18 mouse cellular contexts compared by ENCODE assay signal in genomic region chr15:88841160-88841559, GRCm38 (mm10). TPM values are rescaled to one million over a fixed set of nuclear protein-coding genes. Genes with fewer than 3 reads are reported as not detected.
A peak's percentile ranks its signal among the peaks of the same experiment; 100 is the strongest.
DNase-seq lines count a peak whose midpoint lies in the region; ATAC-seq and TF ChIP-seq lines count a peak whose summit lies in the region.
"Had no signal": no experiment of that assay in that cellular context is flagged by ENCODE, and none has a peak within 500 bp of the region (broad histone marks: within the 10 kb centered on the region; RNA-seq: fewer than 3 reads in every experiment).

No protein-coding gene starts in this region.

- peak overlapping the region; percentile 69 for H3K27ac ChIP-seq in gastrocnemius, adult 2 months
- peak overlapping the region; percentile 98; the same call in 1 of the 2 replicates for H3K27ac ChIP-seq in heart, embryonic 12.5 days (ENCODE audit: poor library complexity, severe bottlenecking)
- H3K27ac ChIP-seq in left cerebral cortex, adult 2 months, result no peak overlapping the region
- H3K27ac ChIP-seq in limb, embryonic 12.5 days, result peak overlapping the region; percentile 60
- H3K27ac ChIP-seq: embryonic facial prominence, embryonic 13.5 days; forebrain, embryonic 12.5 days; hindbrain, embryonic 12.5 days; intestine, embryonic 15.5 days had no signal

- H3K36me3 ChIP-seq in heart, embryonic 12.5 days, result no peaks in the 10 kb centered on the region
- no peaks in the 10 kb centered on the region for H3K36me3 ChIP-seq in limb, embryonic 12.5 days
- H3K36me3 ChIP-seq: embryonic facial prominence, embryonic 13.5 days; forebrain, embryonic 12.5 days; heart, embryonic 15.5 days; hindbrain, embryonic 12.5 days; intestine, embryonic 15.5 days had no signal

- 77% methylated on average over 2 of the region's 2 CpGs for WGBS in heart, embryonic 12.5 days
- 84% methylated on average over 2 of the region's 2 CpGs for WGBS in limb, embryonic 12.5 days

- no peak overlapping the region for H3K4me3 ChIP-seq in gastrocnemius, adult 2 months
- no peak overlapping the region for H3K4me3 ChIP-seq in heart, embryonic 12.5 days
- H3K4me3 ChIP-seq in left cerebral cortex, adult 2 months, result no peak overlapping the region
- H3K4me3 ChIP-seq in limb, embryonic 12.5 days (replicated peaks), result no peak overlapping the region
- H3K4me3 ChIP-seq: embryonic facial prominence, embryonic 13.5 days; forebrain, embryonic 12.5 days; heart, embryonic 15.5 days; hindbrain, embryonic 12.5 days; intestine, embryonic 15.5 days had no signal

- H3K4me2 ChIP-seq in heart, embryonic 12.5 days, result no peak overlapping the region
- H3K4me2 ChIP-seq in limb, embryonic 12.5 days, result no peak overlapping the region
- H3K4me2 ChIP-seq: embryonic facial prominence, embryonic 13.5 days; forebrain, embryonic 12.5 days; heart, embryonic 15.5 days; hindbrain, embryonic 12.5 days; intestine, embryonic 15.5 days had no signal

- no peak overlapping the region for H3K9ac ChIP-seq in heart, embryonic 12.5 days
- H3K9ac ChIP-seq in limb, embryonic 12.5 days (replicated peaks), result no peak overlapping the region
- H3K9ac ChIP-seq: embryonic facial prominence, embryonic 13.5 days; forebrain, embryonic 12.5 days; heart, embryonic 15.5 days; hindbrain, embryonic 12.5 days; intestine, embryonic 15.5 days had no signal

- TF ChIP-seq CTCF in gastrocnemius, adult 2 months (IDR thresholded peaks at IDR 0.05), result no peak
- TF ChIP-seq CTCF in left cerebral cortex, adult 2 months (IDR thresholded peaks at IDR 0.05), result no peak

- DNase-seq in gastrocnemius, adult 2 months, result no peak
- DNase-seq in gastrocnemius, adult 8-10 months (ENCODE audit: low spot score in 2 of 2), result no peak
- no peak for DNase-seq in heart, postnatal 4 days
- peak; percentile 55 for DNase-seq in left cerebral cortex, postnatal 4 days
- no peak for DNase-seq in left cerebral cortex, adult 2 months (ENCODE audit: extremely low spot score in 1 of 2, low spot score in 2 of 2)
- no peak for DNase-seq in lung, postnatal 14 days
- DNase-seq: adrenal gland, adult 2 months; gastrocnemius, postnatal 25 days; heart, postnatal 36 days; kidney, adult 18-20 months had no signal

- no peaks in the 10 kb centered on the region for H3K9me3 ChIP-seq in heart, embryonic 12.5 days (replicated peaks)
- no peaks in the 10 kb centered on the region for H3K9me3 ChIP-seq in limb, embryonic 12.5 days
- H3K9me3 ChIP-seq: embryonic facial prominence, embryonic 13.5 days; forebrain, embryonic 12.5 days; heart, embryonic 15.5 days; hindbrain, embryonic 12.5 days; intestine, embryonic 15.5 days had no signal

- H3K4me1 ChIP-seq in heart, embryonic 12.5 days (replicated peaks), result peaks cover 73% of the 10 kb centered on the region
- H3K4me1 ChIP-seq in limb, embryonic 12.5 days (replicated peaks), result peaks cover 69% of the 10 kb centered on the region

- no peaks in the 10 kb centered on the region for H3K27me3 ChIP-seq in heart, embryonic 12.5 days (replicated peaks)
- no peaks in the 10 kb centered on the region for H3K27me3 ChIP-seq in limb, embryonic 12.5 days
- H3K27me3 ChIP-seq: embryonic facial prominence, embryonic 13.5 days; heart, embryonic 15.5 days; hindbrain, embryonic 12.5 days; intestine, embryonic 15.5 days had no signal

- no peak for ATAC-seq in heart, embryonic 12.5 days (ENCODE audit: insufficient number of reproducible peaks, low FRiP score)
- no peak for ATAC-seq in limb, embryonic 12.5 days (ENCODE audit: insufficient number of reproducible peaks, insufficient read depth, low FRiP score, low TSS enrichment, low read depth)
- ATAC-seq: forebrain, embryonic 16.5 days; intestine, embryonic 15.5 days had no signal

- intact Hi-C loops in gastrocnemius, adult 2 months (cut with DNase I), result no loop called here
- intact Hi-C loops in left cerebral cortex, postnatal 4 days (cut with DNase I), result no loop called here
- intact Hi-C loops in left cerebral cortex, adult 2 months (cut with DNase I), result no loop called here

RNA-seq across cellular contexts. Expression of gene Pim3, which starts 20.8 kb away (rescaled TPM):
- 10 to 100 TPM; 34.4 to 46.6 TPM for total RNA-seq in gastrocnemius, adult 2 months (2021)
- total RNA-seq in gastrocnemius, adult 8-10 months (2022), result 10 to 100 TPM; 19.5 to 42.9 (median 25.7) TPM
- 67.5 and 68.1 TPM in 2 replicates for polyA plus RNA-seq in heart, embryonic 12.5 days (2016; fragmentation: Nextera tagmentation; extraction: Ambion mirVana)
- 10 to 100 TPM; 36.8 to 40.2 TPM for total RNA-seq in heart, postnatal 4 days (2021)
- 10 to 100 TPM; 44.6 to 49.3 TPM for total RNA-seq in left cerebral cortex, postnatal 4 days (2021)
- total RNA-seq in left cerebral cortex, adult 2 months (2021), result 10 to 100 TPM; 46.8 to 50.0 TPM
- 53.9 and 55.3 TPM in 2 replicates for polyA plus RNA-seq in limb, embryonic 12.5 days (2016; fragmentation: Nextera tagmentation; extraction: Ambion mirVana)

RNA-seq across cellular contexts. Expression of gene Creld2, which starts 21.7 kb away (rescaled TPM):
- total RNA-seq in gastrocnemius, adult 2 months (2021), result 10 to 100 TPM in 1 of 2 experiments, 1 to 10 TPM in 1; 8.1 to 11.6 TPM
- 1 to 10 TPM; 6.5 to 9.4 (median 8.1) TPM for total RNA-seq in gastrocnemius, adult 8-10 months (2022)
- polyA plus RNA-seq in heart, embryonic 12.5 days (2016; fragmentation: Nextera tagmentation; extraction: Ambion mirVana), result 61.9 and 66.4 TPM in 2 replicates
- total RNA-seq in heart, postnatal 4 days (2021), result 10 to 100 TPM; 20.2 to 25.7 TPM
- 10 to 100 TPM; 26.2 to 35.6 TPM for total RNA-seq in left cerebral cortex, postnatal 4 days (2021)
- 10 to 100 TPM; 22.1 to 26.3 TPM for total RNA-seq in left cerebral cortex, adult 2 months (2021)
- polyA plus RNA-seq in limb, embryonic 12.5 days (2016; fragmentation: Nextera tagmentation; extraction: Ambion mirVana), result 70.6 and 74.7 TPM in 2 replicates

RNA-seq across cellular contexts. Expression of gene Alg12, which starts 22.0 kb away (rescaled TPM):
- total RNA-seq in gastrocnemius, adult 2 months (2021), result 1 to 10 TPM; 3.9 to 6.6 TPM
- total RNA-seq in gastrocnemius, adult 8-10 months (2022), result 1 to 10 TPM; 2.5 to 5.6 (median 3.7) TPM
- 9.3 and 9.4 TPM in 2 replicates for polyA plus RNA-seq in heart, embryonic 12.5 days (2016; fragmentation: Nextera tagmentation; extraction: Ambion mirVana)
- 1 to 10 TPM; 6.6 to 9.0 TPM for total RNA-seq in heart, postnatal 4 days (2021)
- 10 to 100 TPM; 10.1 to 11.5 TPM for total RNA-seq in left cerebral cortex, postnatal 4 days (2021)
- total RNA-seq in left cerebral cortex, adult 2 months (2021), result 10 to 100 TPM; 13.3 to 14.4 TPM
- polyA plus RNA-seq in limb, embryonic 12.5 days (2016; fragmentation: Nextera tagmentation; extraction: Ambion mirVana), result 10.3 and 11.2 TPM in 2 replicates
